Mouse (Mus musculus) heart, adult 2 months (tissue): ENCODE measurements around the gene Dsn1.

ENCODE experiments used
- CTCF ChIP-seq: fragments of 200-600 bp; IDR thresholded peaks from 2 replicates; pipeline ENCODE4 v1.8.1; 2022; ENCODE audit warnings: antibody characterized with exemption, mild to moderate bottlenecking, moderate library complexity
- EP300 ChIP-seq: fragments of 200-500 bp; IDR thresholded peaks from 2 replicates; pipeline ENCODE4 v1.6.1; 2011; ENCODE audit warnings: low read depth, low read length, control low read depth; ENCODE audit not compliant: insufficient read depth
- POLR2A ChIP-seq: fragments of 200-500 bp; IDR thresholded peaks from 2 replicates; pipeline ENCODE4 v1.6.1; 2011; ENCODE audit warnings: mild to moderate bottlenecking, low read depth, low read length, control low read depth; ENCODE audit not compliant: insufficient read depth

DNA sequence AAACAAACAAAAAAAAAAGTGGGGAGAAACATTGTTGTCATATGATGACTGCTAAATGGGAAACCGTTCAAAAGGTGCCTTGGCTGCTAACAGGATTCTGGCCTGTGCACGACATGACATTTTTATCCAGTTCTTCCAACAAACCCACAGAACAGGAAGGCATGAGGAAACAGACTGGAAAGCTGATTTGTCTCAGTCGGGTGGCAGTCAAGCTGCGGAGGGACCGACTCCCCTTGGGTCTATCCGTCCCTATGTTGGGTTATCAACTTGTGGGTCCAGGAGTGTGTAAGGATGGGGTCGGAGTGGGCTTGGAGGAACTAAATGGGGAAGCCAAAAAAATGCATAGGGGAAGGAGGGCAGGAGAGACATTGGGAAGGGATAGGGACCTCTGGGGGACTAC is 34.5 kb upstream of the Dsn1 start:
- TF ChIP-seq CTCF (no peak), POLR2A (no peak), EP300 (no peak)
